27 mouse cellular contexts compared by ENCODE assay signal in genomic region chr16:57049974-57050373, GRCm38 (mm10). TPM values are rescaled to one million over a fixed set of nuclear protein-coding genes. Genes with fewer than 3 reads are reported as not detected.
DNase-seq lines count a peak whose midpoint lies in the region; ATAC-seq lines count a peak whose summit lies in the region.
"Had no signal": no experiment of that assay in that cellular context is flagged by ENCODE, and none has a peak within 500 bp of the region (broad histone marks: within the 10 kb centered on the region; RNA-seq: fewer than 3 reads in every experiment).

No protein-coding gene starts in this region.

- no peak overlapping the region for H3K4me2 ChIP-seq in forebrain, embryonic 13.5 days
- H3K4me2 ChIP-seq: embryonic facial prominence, embryonic 13.5 days; embryonic facial prominence, embryonic 15.5 days had no signal

- no peak for ATAC-seq in forebrain, embryonic 13.5 days
- ATAC-seq: forebrain, embryonic 14.5 days; forebrain, embryonic 16.5 days; Patski had no signal

- H3K4me3 ChIP-seq in forebrain, embryonic 13.5 days = no peak overlapping the region
- H3K4me3 ChIP-seq: embryonic facial prominence, embryonic 13.5 days; embryonic facial prominence, embryonic 15.5 days; erythroblast, embryonic 14.5 days; gastrocnemius, adult 2 months had no signal

- H3K9ac ChIP-seq in forebrain, embryonic 13.5 days = no peak overlapping the region
- H3K9ac ChIP-seq: embryonic facial prominence, embryonic 13.5 days; embryonic facial prominence, embryonic 15.5 days had no signal

- H3K9me3 ChIP-seq in forebrain, embryonic 13.5 days (replicated peaks) = no peaks in the 10 kb centered on the region
- H3K9me3 ChIP-seq: embryonic facial prominence, embryonic 13.5 days; embryonic facial prominence, embryonic 15.5 days; G1E had no signal

- 95% methylated on average over 3 of the region's 3 CpGs for WGBS in forebrain, embryonic 13.5 days

- H3K4me1 ChIP-seq in forebrain, embryonic 13.5 days = no peaks in the 10 kb centered on the region
- H3K4me1 ChIP-seq: embryonic facial prominence, embryonic 13.5 days; embryonic facial prominence, embryonic 15.5 days had no signal

- intact Hi-C loops in left cerebral cortex, postnatal 10 days (cut with DNase I) = no loop called here

- H3K36me3 ChIP-seq in forebrain, embryonic 13.5 days (ENCODE audit: poor library complexity, severe bottlenecking) = no peaks in the 10 kb centered on the region
- H3K36me3 ChIP-seq: embryonic facial prominence, embryonic 13.5 days; embryonic facial prominence, embryonic 15.5 days; G1E had no signal

- peak; percentile 68 for DNase-seq in 3T3-L1 (ENCODE audit: low read depth, low spot score)
- peak; percentile 3 for DNase-seq in 416B (ENCODE audit: low read depth)
- peak; percentile 88 for DNase-seq in Muller cell, postnatal 12 days (ENCODE audit: inconsistent ontology term)
- peak; percentile 17 for DNase-seq in brain, adult 2 months (ENCODE audit: low read depth, low spot score)
- DNase-seq in layer of hippocampus, adult 18-20 months (ENCODE audit: low spot score in 2 of 2) = no peak
- DNase-seq in left cerebral cortex, postnatal 10 days (ENCODE audit: extremely low spot score in 1 of 2, low spot score in 2 of 2) = no peak
- DNase-seq in embryo, embryonic 11 days = no peak
- DNase-seq: adrenal gland, adult 2 months; adrenal gland, postnatal 10 days; adrenal gland, postnatal 25 days; cerebellum, adult 11-12 months; cerebellum, adult 2 months; cerebellum, adult 9-10 months; cerebellum, postnatal 10 days; cerebellum, postnatal 25 days; gastrocnemius, adult 2 months had no signal

- H3K27ac ChIP-seq in forebrain, embryonic 13.5 days = no peak overlapping the region
- H3K27ac ChIP-seq: embryonic facial prominence, embryonic 13.5 days; embryonic facial prominence, embryonic 15.5 days; gastrocnemius, adult 2 months had no signal

- H3K27me3 ChIP-seq in forebrain, embryonic 13.5 days = no peaks in the 10 kb centered on the region
- H3K27me3 ChIP-seq: embryonic facial prominence, embryonic 13.5 days; embryonic facial prominence, embryonic 15.5 days had no signal

RNA-seq across cellular contexts. Expression of gene Tmem45a2, which starts 21.2 kb away (rescaled TPM):
- total RNA-seq in layer of hippocampus, adult 18-20 months (2021) = not detected
- not detected for total RNA-seq in left cerebral cortex, postnatal 10 days (2021)
- polyA plus RNA-seq in forebrain, embryonic 13.5 days (2015; fragmentation: Nextera tagmentation; extraction: Ambion mirVana) = not detected in 2 replicates
- total RNA-seq: adrenal gland, adult 2 months; adrenal gland, postnatal 10 days; adrenal gland, postnatal 25 days; gastrocnemius, adult 2 months had no signal
- polyA plus RNA-seq: adrenal gland, adult 2 months; C2C12; embryonic facial prominence, embryonic 11.5 days; erythroblast, embryonic 14.5 days; forebrain, embryonic 11.5 days; forebrain, embryonic 14.5 days; forebrain, embryonic 16.5 days; G1E; Patski had no signal

Comparison
In these comparisons a context has a peak if more than half of its experiments do, and no peak if none do; other contexts are left out.
1. DNase-seq: peak in 3T3-L1 (single experiment), 416B (single experiment), Muller cell, postnatal 12 days (single experiment) and brain, adult 2 months (single experiment); none in layer of hippocampus, adult 18-20 months (0 of 2), left cerebral cortex, postnatal 10 days (0 of 2) and embryo, embryonic 11 days (single experiment).